Mouse (Mus musculus): ENCODE measurements around the gene Tatdn3.
A peak's percentile ranks its signal among the peaks of the same experiment; 100 is the strongest.
"Not testable (repeated sequence)": the region's sequence is repeated elsewhere in the genome, so short reads cannot be mapped to it uniquely, and the experiment has no call there.

The Tatdn3 gene

GRCm38 (mm10) chr1:191030922-191031425, 31.8 kb downstream of the Tatdn3 start:
- DNase-seq = not testable (repeated sequence)

GRCm38 (mm10) chr1:191030182-191030581, 32.5 kb downstream of the Tatdn3 start:
- DNase-seq = no peak

GRCm38 (mm10) chr1:191026021-191026713, 36.6 kb downstream of the Tatdn3 start, which contains the start of gene Flvcr1:
TSS of gene Flvcr1 (minus strand) at chr1:191026158.
- peak; percentile 98 to 99 for DNase-seq

- peak in 1 of 2 experiments; percentile 31 for DNase-seq
Measured at GRCm38 (mm10) chr1:191025016-191026012, 37.4 kb downstream of the Tatdn3 start.

GRCm38 (mm10) chr1:191023806-191024205, 38.9 kb downstream of the Tatdn3 start:
- not testable (repeated sequence) for DNase-seq

- DNase-seq = no peak
Measured at GRCm38 (mm10) chr1:191023140-191023539, 39.6 kb downstream of the Tatdn3 start.

GRCm38 (mm10) chr1:191021016-191021415, 41.7 kb downstream of the Tatdn3 start:
- no peak for DNase-seq

GRCm38 (mm10) chr1:191020217-191020924, 42.4 kb downstream of the Tatdn3 start:
- no peak for DNase-seq

GRCm38 (mm10) chr1:191019803-191020202, 42.9 kb downstream of the Tatdn3 start:
- peak in 1 of 2 experiments; percentile 28 for DNase-seq

- DNase-seq = no peak
Measured at GRCm38 (mm10) chr1:191014271-191014670, 48.5 kb downstream of the Tatdn3 start.

GRCm38 (mm10) chr1:191008707-191009106, 54.0 kb downstream of the Tatdn3 start:
- DNase-seq = no peak

- no peak for DNase-seq
Measured at GRCm38 (mm10) chr1:191002201-191002600, 60.5 kb downstream of the Tatdn3 start.

GRCm38 (mm10) chr1:191000686-191001085, 62.0 kb downstream of the Tatdn3 start:
- no peak for DNase-seq

GRCm38 (mm10) chr1:190998027-190998426, 64.7 kb downstream of the Tatdn3 start:
- no peak for DNase-seq

- DNase-seq = no peak
Measured at GRCm38 (mm10) chr1:190996346-190996877, 66.3 kb downstream of the Tatdn3 start.
